Mouse (Mus musculus): ENCODE results near the gene Ube2o. TPM values are rescaled to one million over a fixed set of nuclear protein-coding genes. Genes with fewer than 3 reads are reported as not detected.

The Ube2o gene
- polyA plus RNA-seq, 1 experiment: 43.6 TPM

DNA sequence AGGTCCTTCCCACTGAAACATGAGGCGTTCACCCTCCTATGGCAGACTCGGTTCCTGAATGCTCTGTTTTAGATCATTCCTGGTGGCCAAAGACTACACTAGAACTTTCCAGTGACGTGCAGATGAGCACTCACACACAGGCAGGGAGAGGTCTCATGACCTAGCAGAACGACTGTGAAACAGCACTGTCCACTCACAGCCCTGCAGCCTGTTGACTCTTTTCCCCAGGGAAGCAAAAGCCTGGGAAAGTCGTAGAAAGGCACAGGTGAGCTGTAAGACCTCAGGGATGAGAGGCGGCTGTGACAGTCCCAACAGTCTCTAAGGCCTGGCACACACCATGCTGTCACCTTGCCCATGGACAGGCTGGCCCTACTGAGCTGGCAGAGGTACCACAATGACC is 24.9 kb downstream of the Ube2o start:
- no peak overlapping the region for H3K9ac ChIP-seq (ENCODE audit: low read depth, poor library complexity, severe bottlenecking)
- no peak for TF ChIP-seq CTCF (IDR thresholded peaks at IDR 0.05; ENCODE audit: low read depth, low read length)
- no peak for TF ChIP-seq EP300 (IDR thresholded peaks at IDR 0.05; ENCODE audit: insufficient read depth, low read depth, low read length)
- no peak for TF ChIP-seq POLR2A (IDR thresholded peaks at IDR 0.05; ENCODE audit: insufficient read depth, low read length)

DNA sequence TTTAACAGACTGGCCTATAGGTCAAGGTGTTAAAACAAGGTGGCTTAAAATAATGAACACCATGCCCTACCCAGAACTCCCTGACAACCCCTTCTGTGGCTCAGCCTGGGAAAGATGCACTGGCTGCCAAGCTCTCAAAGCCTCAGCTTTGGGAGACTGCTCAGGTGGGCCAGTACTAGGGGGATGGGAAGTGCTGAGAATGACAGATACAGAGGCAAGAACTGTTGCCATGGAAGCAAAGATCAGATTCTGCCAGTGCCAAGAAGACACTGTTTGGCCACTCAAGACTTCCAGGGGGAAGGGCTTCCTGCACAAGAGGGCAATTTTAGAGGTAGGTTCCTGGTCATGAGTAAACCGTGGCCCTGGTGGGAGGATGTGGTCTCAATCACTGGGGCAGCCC is 25.7 kb downstream of the Ube2o start:
- TF ChIP-seq CTCF (IDR thresholded peaks at IDR 0.05; ENCODE audit: low read depth, low read length) (no peak), EP300 (IDR thresholded peaks at IDR 0.05; ENCODE audit: insufficient read depth, low read depth, low read length) (no peak), POLR2A (IDR thresholded peaks at IDR 0.05; ENCODE audit: insufficient read depth, low read length) (no peak)
- Histone ChIP-seq H3K9me3 (replicated peaks; ENCODE audit: control insufficient read depth, insufficient read depth, low read length, poor library complexity, severe bottlenecking) (no peaks in the 10 kb centered on the region), H3K36me3 (ENCODE audit: control insufficient read depth, insufficient read depth, low read length, poor library complexity, severe bottlenecking) (no peaks in the 10 kb centered on the region), H3K4me1 (ENCODE audit: control insufficient read depth, insufficient read depth, low read length) (no peaks in the 10 kb centered on the region), H3K27me3 (ENCODE audit: control insufficient read depth, insufficient read depth, low read length, poor library complexity, severe bottlenecking) (no peaks in the 10 kb centered on the region), H3K9ac (ENCODE audit: low read depth, poor library complexity, severe bottlenecking) (no peak overlapping the region), H3K27ac (ENCODE audit: insufficient read depth, low read length) (no peak overlapping the region), H3K4me3 (ENCODE audit: low read depth, low read length) (no peak overlapping the region)

More for the DNA sequence above, 24.9 kb downstream of the Ube2o start:
- Histone ChIP-seq H3K36me3 (ENCODE audit: control insufficient read depth, insufficient read depth, low read length, poor library complexity, severe bottlenecking) (no peaks in the 10 kb centered on the region), H3K27ac (ENCODE audit: insufficient read depth, low read length) (no peak overlapping the region), H3K9me3 (replicated peaks; ENCODE audit: control insufficient read depth, insufficient read depth, low read length, poor library complexity, severe bottlenecking) (no peaks in the 10 kb centered on the region), H3K27me3 (ENCODE audit: control insufficient read depth, insufficient read depth, low read length, poor library complexity, severe bottlenecking) (no peaks in the 10 kb centered on the region), H3K4me1 (ENCODE audit: control insufficient read depth, insufficient read depth, low read length) (no peaks in the 10 kb centered on the region), H3K4me3 (ENCODE audit: low read depth, low read length) (no peak overlapping the region)

DNA sequence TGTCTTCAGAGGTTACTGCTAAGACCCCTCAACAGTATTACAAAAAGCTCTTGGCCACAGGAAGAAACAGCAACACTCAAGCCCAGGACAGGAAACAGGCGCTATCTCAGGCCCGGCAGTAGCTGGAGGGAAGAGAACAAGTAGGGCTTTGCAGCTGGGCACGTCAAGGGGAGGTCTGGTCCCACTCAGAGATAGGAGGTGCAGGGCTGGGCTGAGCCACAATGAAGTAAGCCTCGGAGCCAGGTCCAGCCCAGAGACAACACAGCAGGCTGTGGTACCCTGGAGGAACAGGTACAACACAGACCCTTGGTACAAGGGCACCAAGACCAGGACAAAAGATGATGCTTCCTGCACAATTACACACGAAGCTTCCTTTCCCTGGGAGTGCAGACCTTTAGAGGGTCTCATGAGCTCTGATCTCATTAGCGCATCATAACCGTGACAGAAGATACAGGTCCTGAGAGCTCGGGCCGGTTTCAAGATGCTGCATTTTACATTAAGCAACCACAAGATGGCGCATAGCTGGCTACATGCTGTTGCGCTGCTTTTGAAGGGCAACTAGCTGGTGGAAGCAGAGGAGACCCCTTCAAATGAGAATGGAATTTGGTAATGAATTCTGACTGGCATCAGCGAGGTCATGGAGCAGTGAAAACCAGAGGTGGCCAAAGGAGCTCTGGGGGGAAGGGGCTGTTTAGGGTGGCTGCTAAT is 26.9 kb downstream of the Ube2o start:
- no peak overlapping the region for H3K4me3 ChIP-seq (ENCODE audit: low read depth, low read length)
- no peaks in the 10 kb centered on the region for H3K4me1 ChIP-seq (ENCODE audit: control insufficient read depth, insufficient read depth, low read length)
- no peak for TF ChIP-seq POLR2A (IDR thresholded peaks at IDR 0.05; ENCODE audit: insufficient read depth, low read length)
- TF ChIP-seq CTCF (IDR thresholded peaks at IDR 0.05; ENCODE audit: low read depth, low read length): peak; percentile 70
- TF ChIP-seq EP300 (IDR thresholded peaks at IDR 0.05; ENCODE audit: insufficient read depth, low read depth, low read length): no peak
- H3K36me3 ChIP-seq (ENCODE audit: control insufficient read depth, insufficient read depth, low read length, poor library complexity, severe bottlenecking): no peaks in the 10 kb centered on the region
- H3K9me3 ChIP-seq (replicated peaks; ENCODE audit: control insufficient read depth, insufficient read depth, low read length, poor library complexity, severe bottlenecking): no peaks in the 10 kb centered on the region
- H3K27me3 ChIP-seq (ENCODE audit: control insufficient read depth, insufficient read depth, low read length, poor library complexity, severe bottlenecking): no peaks in the 10 kb centered on the region
- H3K27ac ChIP-seq (ENCODE audit: insufficient read depth, low read length): no peak overlapping the region
- H3K9ac ChIP-seq (ENCODE audit: low read depth, poor library complexity, severe bottlenecking): no peak overlapping the region

DNA sequence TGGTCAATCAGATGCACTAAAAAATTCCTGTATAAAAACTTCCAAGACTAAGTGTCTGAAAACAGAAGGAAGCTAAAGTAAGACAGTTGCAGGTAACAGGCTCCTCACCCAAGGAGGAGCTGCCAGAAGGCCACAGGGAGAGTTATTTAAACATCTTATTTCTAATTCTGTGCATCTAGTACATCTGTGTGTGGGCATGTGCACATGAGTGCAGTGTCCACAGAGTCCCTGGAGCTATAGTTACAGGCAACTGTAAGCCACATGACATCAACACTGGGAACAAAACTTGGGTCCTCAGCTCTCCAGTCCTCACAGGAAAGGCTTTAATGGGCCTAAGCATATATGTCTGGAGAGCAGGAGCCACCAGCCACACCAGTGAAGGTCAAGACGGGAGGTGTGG is 29.1 kb downstream of the Ube2o start:
- H3K9ac ChIP-seq (ENCODE audit: low read depth, poor library complexity, severe bottlenecking): no peak overlapping the region
- no peaks in the 10 kb centered on the region for H3K9me3 ChIP-seq (replicated peaks; ENCODE audit: control insufficient read depth, insufficient read depth, low read length, poor library complexity, severe bottlenecking)
- TF ChIP-seq EP300 (IDR thresholded peaks at IDR 0.05; ENCODE audit: insufficient read depth, low read depth, low read length): no peak
- no peak for TF ChIP-seq POLR2A (IDR thresholded peaks at IDR 0.05; ENCODE audit: insufficient read depth, low read length)
- TF ChIP-seq CTCF (IDR thresholded peaks at IDR 0.05; ENCODE audit: low read depth, low read length): no peak
- H3K4me1 ChIP-seq (ENCODE audit: control insufficient read depth, insufficient read depth, low read length): no peaks in the 10 kb centered on the region
- no peaks in the 10 kb centered on the region for H3K36me3 ChIP-seq (ENCODE audit: control insufficient read depth, insufficient read depth, low read length, poor library complexity, severe bottlenecking)
- H3K27me3 ChIP-seq (ENCODE audit: control insufficient read depth, insufficient read depth, low read length, poor library complexity, severe bottlenecking): no peaks in the 10 kb centered on the region
- H3K27ac ChIP-seq (ENCODE audit: insufficient read depth, low read length): no peak overlapping the region
- H3K4me3 ChIP-seq (ENCODE audit: low read depth, low read length): no peak overlapping the region

DNA sequence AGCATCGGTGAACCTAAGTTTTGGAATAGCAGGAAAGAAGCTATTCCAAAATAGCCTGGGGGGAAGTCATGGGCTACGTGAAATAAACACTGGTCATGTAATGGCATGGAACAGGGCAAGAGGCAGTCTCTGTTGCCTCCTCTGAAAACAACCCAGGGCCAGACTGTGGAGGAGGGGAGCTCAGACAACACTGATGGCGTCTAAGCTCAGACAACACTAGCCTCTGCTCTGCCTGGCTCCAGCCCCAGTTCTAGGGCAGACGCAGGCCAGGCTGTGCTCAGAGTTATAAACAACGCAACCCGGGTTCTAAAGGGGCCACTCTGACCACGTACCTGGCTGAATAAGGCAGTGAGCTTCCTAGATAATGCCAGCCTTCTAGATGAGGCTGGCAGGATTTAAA is 30.5 kb downstream of the Ube2o start:
- Histone ChIP-seq H3K27me3 (ENCODE audit: control insufficient read depth, insufficient read depth, low read length, poor library complexity, severe bottlenecking) (no peaks in the 10 kb centered on the region), H3K27ac (ENCODE audit: insufficient read depth, low read length) (no peak overlapping the region), H3K9me3 (replicated peaks; ENCODE audit: control insufficient read depth, insufficient read depth, low read length, poor library complexity, severe bottlenecking) (no peaks in the 10 kb centered on the region), H3K9ac (ENCODE audit: low read depth, poor library complexity, severe bottlenecking) (no peak overlapping the region), H3K4me3 (ENCODE audit: low read depth, low read length) (no peak overlapping the region), H3K36me3 (ENCODE audit: control insufficient read depth, insufficient read depth, low read length, poor library complexity, severe bottlenecking) (peaks cover 4% of the 10 kb centered on the region; the same call in 1 of the 2 replicates), H3K4me1 (ENCODE audit: control insufficient read depth, insufficient read depth, low read length) (no peaks in the 10 kb centered on the region)
- TF ChIP-seq POLR2A (IDR thresholded peaks at IDR 0.05; ENCODE audit: insufficient read depth, low read length): no peak
- no peak for TF ChIP-seq CTCF (IDR thresholded peaks at IDR 0.05; ENCODE audit: low read depth, low read length)
- no peak for TF ChIP-seq EP300 (IDR thresholded peaks at IDR 0.05; ENCODE audit: insufficient read depth, low read depth, low read length)

DNA sequence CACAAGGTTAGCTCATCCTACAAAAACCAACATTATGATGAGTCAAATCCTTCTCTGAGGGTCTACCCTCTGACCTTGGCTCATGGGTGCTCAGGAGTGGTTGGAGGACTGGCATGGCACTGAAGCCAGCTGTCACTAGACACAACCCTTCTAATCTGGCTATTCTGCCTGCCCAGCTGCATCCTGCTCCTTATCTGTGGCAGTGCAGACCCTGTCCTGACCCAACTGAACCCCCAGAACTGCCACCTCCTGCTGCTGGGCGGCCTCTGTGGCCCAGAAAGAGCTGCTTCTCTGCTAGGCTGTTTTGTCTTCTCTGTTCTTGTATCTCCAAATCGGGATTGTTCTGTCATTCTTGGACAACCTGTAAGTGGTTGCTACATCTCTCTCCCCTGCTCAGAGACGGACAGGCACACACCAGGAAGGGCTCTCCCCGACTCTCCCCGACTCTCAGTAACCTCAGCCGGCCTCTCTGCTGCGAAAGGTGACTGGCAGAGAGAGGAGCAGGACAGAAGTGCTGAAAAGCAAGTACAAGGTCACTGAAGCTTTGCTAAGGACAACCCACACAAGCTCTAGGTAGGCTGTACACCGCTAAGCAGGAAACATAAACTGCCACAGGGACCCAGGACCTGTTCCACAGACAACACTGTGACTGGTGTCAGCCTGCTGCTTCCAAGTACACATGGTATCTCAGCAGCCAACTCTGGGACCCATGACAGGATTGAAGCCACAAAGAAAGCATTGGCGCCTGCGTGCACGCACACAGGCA is 31.8 kb downstream of the Ube2o start:
- Histone ChIP-seq H3K27ac (ENCODE audit: insufficient read depth, low read length) (no peak overlapping the region), H3K4me1 (ENCODE audit: control insufficient read depth, insufficient read depth, low read length) (no peaks in the 10 kb centered on the region), H3K36me3 (ENCODE audit: control insufficient read depth, insufficient read depth, low read length, poor library complexity, severe bottlenecking) (peaks cover 16% of the 10 kb centered on the region), H3K9me3 (replicated peaks; ENCODE audit: control insufficient read depth, insufficient read depth, low read length, poor library complexity, severe bottlenecking) (no peaks in the 10 kb centered on the region), H3K9ac (ENCODE audit: low read depth, poor library complexity, severe bottlenecking) (no peak overlapping the region), H3K4me3 (ENCODE audit: low read depth, low read length) (no peak overlapping the region), H3K27me3 (ENCODE audit: control insufficient read depth, insufficient read depth, low read length, poor library complexity, severe bottlenecking) (no peaks in the 10 kb centered on the region)
- no peak for TF ChIP-seq CTCF (IDR thresholded peaks at IDR 0.05; ENCODE audit: low read depth, low read length)
- no peak for TF ChIP-seq EP300 (IDR thresholded peaks at IDR 0.05; ENCODE audit: insufficient read depth, low read depth, low read length)
- no peak for TF ChIP-seq POLR2A (IDR thresholded peaks at IDR 0.05; ENCODE audit: insufficient read depth, low read length)

All from ES-Bruce4 (cell line).